ENCODE assay signal across 8 mouse cellular contexts in genomic region chr10:94037196-94037595, GRCm38 (mm10). TPM values are rescaled to one million over a fixed set of nuclear protein-coding genes. Genes with fewer than 3 reads are reported as not detected.
A peak's percentile ranks its signal among the peaks of the same experiment; 100 is the strongest.
DNase-seq lines count a peak whose midpoint lies in the region; ATAC-seq and TF ChIP-seq lines count a peak whose summit lies in the region.

No protein-coding gene starts in this region.

- no peak overlapping the region for H3ac ChIP-seq in C2C12 (ENCODE audit: control insufficient read depth, insufficient read length, low read depth)

- H3K27me3 ChIP-seq in heart, embryonic 11.5 days (ENCODE audit: control insufficient read depth, insufficient read depth, low read length) = no peaks in the 10 kb centered on the region
- H3K27me3 ChIP-seq in C2C12 (ENCODE audit: control insufficient read depth, insufficient read depth, insufficient read length) = no peaks in the 10 kb centered on the region
- no peaks in the 10 kb centered on the region for H3K27me3 ChIP-seq in hindbrain, embryonic 11.5 days (ENCODE audit: control insufficient read depth, insufficient read depth, low read length)

- DNase-seq in heart, postnatal 25 days (ENCODE audit: low spot score) = no peak
- peak; percentile 10 for DNase-seq in hindbrain, embryonic 11.5 days (ENCODE audit: low spot score)
- no peak for DNase-seq in adipocyte (ENCODE audit: low spot score)
- DNase-seq in gastrocnemius, postnatal 25 days = no peak
- no peak for DNase-seq in embryo, embryonic 9.5 days (ENCODE audit: extremely low spot score)

- H3K79me2 ChIP-seq in C2C12 (ENCODE audit: control insufficient read depth, insufficient read depth) = peaks cover 42% of the 10 kb centered on the region
- H3K79me2 ChIP-seq in macrophage (ENCODE audit: inconsistent target) = peaks cover 93% of the 10 kb centered on the region

- H3K36me3 ChIP-seq in heart, embryonic 11.5 days (ENCODE audit: control insufficient read depth, insufficient read depth, low read length) = no peaks in the 10 kb centered on the region
- H3K36me3 ChIP-seq in C2C12 (ENCODE audit: control insufficient read depth, insufficient read depth) (no peaks in the 10 kb centered on the region), macrophage (ENCODE audit: inconsistent target) (no peaks in the 10 kb centered on the region)
- no peaks in the 10 kb centered on the region for H3K36me3 ChIP-seq in hindbrain, embryonic 11.5 days (ENCODE audit: control insufficient read depth, insufficient read depth, low read length)

- no peak for TF ChIP-seq CTCF in C2C12 (IDR thresholded peaks at IDR 0.05; ENCODE audit: control insufficient read depth, insufficient read depth, insufficient read length)

- no peak overlapping the region for H3K27ac ChIP-seq in heart, embryonic 11.5 days (ENCODE audit: low read depth, low read length)
- no peak overlapping the region for H3K27ac ChIP-seq in hindbrain, embryonic 11.5 days (ENCODE audit: low read depth, low read length)
- 0 out of 2 replicates have a peak overlapping the region, but pooled peaks have one; percentile 35 for H3K27ac ChIP-seq in macrophage

- H3K79me3 ChIP-seq in C2C12 (ENCODE audit: low read depth) = peaks cover 14% of the 10 kb centered on the region

- no peaks in the 10 kb centered on the region for H3K9me3 ChIP-seq in heart, embryonic 11.5 days (replicated peaks; ENCODE audit: control insufficient read depth, low read length)
- no peaks in the 10 kb centered on the region for H3K9me3 ChIP-seq in hindbrain, embryonic 11.5 days (ENCODE audit: control insufficient read depth, low read length)

- 55% methylated on average over 9 of the region's 9 CpGs for WGBS in heart, embryonic 11.5 days (ENCODE audit: insufficient replicate concordance)
- 58% methylated on average over 9 of the region's 9 CpGs for WGBS in hindbrain, embryonic 11.5 days
- 33% methylated on average over 9 of the region's 9 CpGs for WGBS in macrophage (ENCODE audit: missing documents)

- peak overlapping the region; percentile 64 for H3K4me2 ChIP-seq in heart, embryonic 11.5 days
- no peak overlapping the region for H3K4me2 ChIP-seq in hindbrain, embryonic 11.5 days (replicated peaks; ENCODE audit: low read depth, low read length)

- no peak for ATAC-seq in heart, embryonic 11.5 days (replicated peaks; ENCODE audit: insufficient number of reproducible peaks, low FRiP score, low TSS enrichment)
- ATAC-seq in hindbrain, embryonic 11.5 days (ENCODE audit: low FRiP score) = no peak

- intact Hi-C loops in heart, postnatal 25 days (cut with DNase I) = no loop called here

- peaks cover 10% of the 10 kb centered on the region for H3K4me1 ChIP-seq in heart, embryonic 11.5 days (ENCODE audit: control insufficient read depth, insufficient read depth, low read length)
- H3K4me1 ChIP-seq in hindbrain, embryonic 11.5 days (replicated peaks; ENCODE audit: control insufficient read depth, insufficient read depth, low read length) = no peaks in the 10 kb centered on the region

- H3K4me3 ChIP-seq in heart, embryonic 11.5 days (ENCODE audit: low read depth, low read length) = peak overlapping the region; percentile 86
- H3K4me3 ChIP-seq in C2C12 (ENCODE audit: insufficient read depth, poor library complexity, severe bottlenecking) (peak overlapping the region; percentile 63), macrophage (ENCODE audit: inconsistent target) (peak overlapping the region; percentile 62)
- H3K4me3 ChIP-seq in hindbrain, embryonic 11.5 days (ENCODE audit: low read depth, low read length) = no peak overlapping the region

- no peak overlapping the region for H3K9ac ChIP-seq in heart, embryonic 11.5 days (ENCODE audit: low read depth, low read length)
- no peak overlapping the region for H3K9ac ChIP-seq in hindbrain, embryonic 11.5 days (ENCODE audit: low read depth, low read length)

TF ChIP-seq in C2C12, 6 proteins besides CTCF, POLR2A, EP300 and RAD21:
- TF ChIP-seq USF1 (IDR thresholded peaks at IDR 0.05; ENCODE audit: low read depth) (peak; percentile 93), MAX (IDR thresholded peaks at IDR 0.05) (no peak), MYOD1 (IDR thresholded peaks at IDR 0.05; ENCODE audit: control insufficient read depth, insufficient read length, low read depth) (no peak)
TF ChIP-seq in C2C12: peak in this region for 1.

RNA-seq across cellular contexts. Expression of gene Fgd6, which starts 1.4 kb away (rescaled TPM):
- 3.6 and 4.3 TPM in 2 replicates for polyA plus RNA-seq in heart, embryonic 11.5 days (2014; fragmentation: Nextera tagmentation; extraction: Ambion mirVana)
- 1 to 10 TPM; 5.6 to 6.3 TPM for total RNA-seq in heart, postnatal 25 days (2021)
- polyA plus RNA-seq in C2C12 (2012; fragmentation: generic; extraction: Trizol) (1.3 TPM), macrophage (2018) (10.3 to 11.7 TPM (median 10.9 TPM) in 3 replicates)
- 5.0 and 6.7 TPM in 2 replicates for polyA plus RNA-seq in hindbrain, embryonic 11.5 days (2014; fragmentation: Nextera tagmentation; extraction: Ambion mirVana)
- 100 to 1,000 TPM in 4 of 26 experiments, 10 to 100 TPM in 22; 19.9 to 164 (median 75.1) TPM for total RNA-seq in macrophage (2018; cell fraction: chromatin; rRNA removed)
- 10 to 100 TPM in 24 of 26 experiments, 1 to 10 TPM in 2; 6.4 to 18.8 (median 15.0) TPM for total RNA-seq in macrophage (2018; cell fraction: cytosol; rRNA removed)
- total RNA-seq in macrophage (2018; cell fraction: nucleus; rRNA removed) = 10 to 100 TPM; 15.3 to 90.5 (median 39.3) TPM
- 1 to 10 TPM; 2.0 to 2.7 TPM for total RNA-seq in gastrocnemius, postnatal 25 days (2021)

RNA-seq across cellular contexts. Expression of gene Vezt, which starts 1.6 kb away (rescaled TPM):
- polyA plus RNA-seq in heart, embryonic 11.5 days (2014; fragmentation: Nextera tagmentation; extraction: Ambion mirVana) = 25.3 and 26.9 TPM in 2 replicates
- total RNA-seq in heart, postnatal 25 days (2021) = 10 to 100 TPM; 38.1 to 40.4 TPM
- polyA plus RNA-seq in C2C12 (2012; fragmentation: generic; extraction: Trizol) (10.2 TPM), macrophage (2018) (11.2 to 15.9 TPM (median 13.0 TPM) in 3 replicates)
- polyA plus RNA-seq in hindbrain, embryonic 11.5 days (2014; fragmentation: Nextera tagmentation; extraction: Ambion mirVana) = 45.0 and 45.6 TPM in 2 replicates
- 100 to 1,000 TPM in 4 of 26 experiments, 10 to 100 TPM in 22; 33.5 to 274 (median 73.5) TPM for total RNA-seq in macrophage (2018; cell fraction: chromatin; rRNA removed)
- 10 to 100 TPM; 10.6 to 18.7 (median 13.8) TPM for total RNA-seq in macrophage (2018; cell fraction: cytosol; rRNA removed)
- total RNA-seq in macrophage (2018; cell fraction: nucleus; rRNA removed) = 100 to 1,000 TPM in 2 of 26 experiments, 10 to 100 TPM in 24; 21.5 to 227 (median 47.7) TPM
- 10 to 100 TPM; 27.6 to 28.8 TPM for total RNA-seq in gastrocnemius, postnatal 25 days (2021)
